ENCODE assay signal across 7 mouse cellular contexts in the genomic region with DNA sequence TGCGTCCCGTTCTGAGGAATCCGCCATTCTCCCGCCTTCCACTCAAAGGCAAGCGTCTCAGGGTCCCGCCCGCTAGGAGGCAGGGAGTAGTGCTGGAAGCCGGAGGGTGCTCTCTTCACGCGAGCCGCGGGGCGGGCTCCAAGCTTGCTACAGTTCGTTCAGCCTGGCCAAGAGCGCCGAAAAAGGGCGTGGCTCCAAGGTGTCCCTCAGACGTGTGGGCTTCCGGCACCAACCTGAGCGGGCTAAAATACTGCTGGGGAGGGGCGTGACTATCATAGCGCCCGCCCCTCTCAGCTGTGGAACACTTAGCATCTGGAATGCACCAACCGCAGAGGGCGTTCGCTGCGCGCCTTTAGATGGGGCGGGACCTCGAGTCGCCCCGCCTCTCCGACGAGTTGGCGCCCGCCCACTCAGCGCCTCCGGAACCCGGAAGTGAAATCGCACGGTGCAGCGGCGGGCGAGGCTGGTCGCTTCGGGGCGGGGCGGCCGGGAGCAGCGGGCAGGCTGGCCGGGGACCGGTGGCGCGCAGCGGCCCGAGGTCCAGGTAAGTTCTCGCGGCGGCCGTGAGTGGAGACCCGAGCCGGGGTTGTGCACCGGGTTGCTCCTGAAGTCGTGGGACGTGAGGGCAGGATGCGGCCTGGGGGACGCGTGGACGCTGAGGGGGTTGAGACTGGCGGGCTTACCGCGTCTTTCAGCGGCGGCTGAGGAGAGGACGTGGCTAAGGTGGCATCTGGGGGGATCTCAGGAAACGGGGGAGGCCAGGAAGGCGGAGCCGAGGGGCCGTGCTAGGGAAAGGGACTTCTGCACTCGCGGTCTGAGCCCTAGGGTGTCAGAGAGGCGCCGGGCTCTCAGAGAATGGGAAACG. TPM values are rescaled to one million over a fixed set of nuclear protein-coding genes. Genes with fewer than 3 reads are reported as not detected.
A peak's percentile ranks its signal among the peaks of the same experiment; 100 is the strongest.
DNase-seq lines count a peak whose midpoint lies in the region; ATAC-seq lines count a peak whose summit lies in the region.

A gene (plus strand): TSS at position 429 of the 865 bp plus-strand sequence.
A gene (minus strand): TSS at position 649 of the 865 bp plus-strand sequence.

- peak within 1 kb of the TSS; percentile 82 for H3K9ac ChIP-seq in intestine, embryonic 16.5 days (ENCODE audit: low read depth, low read length)
- H3K9ac ChIP-seq in midbrain, embryonic 11.5 days (ENCODE audit: low read length) = peak within 1 kb of the TSS; percentile 81

- DNase-seq in adrenal gland, adult 8-10 months = peak; percentile 97
- DNase-seq in embryo, embryonic 9.5 days (ENCODE audit: extremely low spot score) = peak; percentile 97
- peak; percentile 93 to 97 for DNase-seq in gastrocnemius, postnatal 4 days (ENCODE audit: low spot score in 2 of 2)
- peak; percentile 95 to 97 for DNase-seq in left cerebral cortex, postnatal 36 days (ENCODE audit: low spot score in 2 of 2)
- peak; percentile 99 for DNase-seq in midbrain, embryonic 11.5 days (ENCODE audit: low spot score, missing footprints)
- DNase-seq in skeletal muscle tissue, adult 2 months (ENCODE audit: low read depth, low spot score) = peak; percentile 98

- WGBS in intestine, embryonic 16.5 days = under 1% methylated on average over 84 of the region's 84 CpGs
- under 1% methylated on average over 84 of the region's 84 CpGs for WGBS in midbrain, embryonic 11.5 days

- H3K4me2 ChIP-seq in intestine, embryonic 16.5 days (ENCODE audit: low read depth, low read length) = peak within 1 kb of the TSS; percentile 79
- H3K4me2 ChIP-seq in midbrain, embryonic 11.5 days = peak within 1 kb of the TSS; percentile 84

- intact Hi-C loops in left cerebral cortex, postnatal 36 days (cut with DNase I) = loop anchor here (5.0 kb wide), 1 partner anchor 365 kb away; a partner anchor contains a TSS

- peak; percentile 98 for ATAC-seq in intestine, embryonic 16.5 days
- peak; percentile 98 for ATAC-seq in midbrain, embryonic 11.5 days (ENCODE audit: low FRiP score)

- H3K27me3 ChIP-seq in intestine, embryonic 16.5 days (replicated peaks; ENCODE audit: control insufficient read depth, insufficient read depth, low read length) = no peaks in the 10 kb centered on the region
- H3K27me3 ChIP-seq in midbrain, embryonic 11.5 days (ENCODE audit: control insufficient read depth, insufficient read depth, low read length) = no peaks in the 10 kb centered on the region

- H3K9me3 ChIP-seq in intestine, embryonic 16.5 days (ENCODE audit: control insufficient read depth, low read length) = no peaks in the 10 kb centered on the region
- H3K9me3 ChIP-seq in midbrain, embryonic 11.5 days (ENCODE audit: control insufficient read depth, low read length) = no peaks in the 10 kb centered on the region

- peak within 1 kb of the TSS; percentile 84 for H3K27ac ChIP-seq in intestine, embryonic 16.5 days (ENCODE audit: low read length)
- peak within 1 kb of the TSS; percentile 65 for H3K27ac ChIP-seq in midbrain, embryonic 11.5 days (ENCODE audit: low read depth, low read length)

- peak within 1 kb of the TSS; percentile 79 for H3K4me3 ChIP-seq in intestine, embryonic 16.5 days (ENCODE audit: low read length)
- peak within 1 kb of the TSS; percentile 87 for H3K4me3 ChIP-seq in midbrain, embryonic 11.5 days (ENCODE audit: low read depth, low read length)

- H3K36me3 ChIP-seq in intestine, embryonic 16.5 days (ENCODE audit: control insufficient read depth, insufficient read depth, low read length) = no peaks in the 10 kb centered on the region
- no peaks in the 10 kb centered on the region for H3K36me3 ChIP-seq in midbrain, embryonic 11.5 days (ENCODE audit: control insufficient read depth, insufficient read depth, low read length)

- peaks cover 12% of the 10 kb centered on the region for H3K4me1 ChIP-seq in intestine, embryonic 16.5 days (ENCODE audit: control insufficient read depth, insufficient read depth, low read length)
- peaks cover 12% of the 10 kb centered on the region for H3K4me1 ChIP-seq in midbrain, embryonic 11.5 days (ENCODE audit: control insufficient read depth, insufficient read depth, low read length)

RNA-seq across cellular contexts. Expression of the first gene that starts in this region (rescaled TPM):
- 10 to 100 TPM; 35.6 to 57.9 (median 44.9) TPM for total RNA-seq in adrenal gland, adult 8-10 months (2022)
- 10 to 100 TPM; 35.7 to 45.0 TPM for total RNA-seq in gastrocnemius, postnatal 4 days (2021)
- polyA plus RNA-seq in intestine, embryonic 16.5 days (2015; fragmentation: Nextera tagmentation; extraction: Ambion mirVana) = 11.6 and 12.4 TPM in 2 replicates
- total RNA-seq in left cerebral cortex, postnatal 36 days (2021) = 10 to 100 TPM; 24.3 to 39.4 TPM
- polyA plus RNA-seq in midbrain, embryonic 11.5 days (2014; fragmentation: Nextera tagmentation; extraction: Ambion mirVana) = 14.1 and 14.9 TPM in 2 replicates

RNA-seq across cellular contexts. Expression of the second gene that starts in this region (rescaled TPM):
- 10 to 100 TPM; 11.0 to 22.3 (median 16.0) TPM for total RNA-seq in adrenal gland, adult 8-10 months (2022)
- 10 to 100 TPM; 12.9 to 15.2 TPM for total RNA-seq in gastrocnemius, postnatal 4 days (2021)
- polyA plus RNA-seq in intestine, embryonic 16.5 days (2015; fragmentation: Nextera tagmentation; extraction: Ambion mirVana) = 43.6 and 48.4 TPM in 2 replicates
- 10 to 100 TPM; 12.3 to 15.8 TPM for total RNA-seq in left cerebral cortex, postnatal 36 days (2021)
- 54.9 and 58.0 TPM in 2 replicates for polyA plus RNA-seq in midbrain, embryonic 11.5 days (2014; fragmentation: Nextera tagmentation; extraction: Ambion mirVana)

Comparison
In these comparisons a context has a peak if more than half of its experiments do, and no peak if none do; other contexts are left out.
1. Peak in every context shown above with its lines: DNase-seq, ATAC-seq, H3K4me3 ChIP-seq and H3K27ac ChIP-seq.